Mouse (Mus musculus): ENCODE data around the gene Sycp3. TPM values are rescaled to one million over a fixed set of nuclear protein-coding genes. Genes with fewer than 3 reads are reported as not detected.

Gene Sycp3
- total RNA-seq, 2 experiments from 2014 or later, result not detected

Other genes starting within 250 kb of the Sycp3 start
- 1 to 10 TPM; 3.8 to 3.9 TPM for gene Dram1, start 80.5 kb upstream of the Sycp3 start, total RNA-seq (2021)
- 10 to 100 TPM; 30.5 to 32.2 TPM for gene Gnptab, start 80.4 kb upstream of the Sycp3 start, total RNA-seq (2021)
- gene Chpt1, start 44.5 kb downstream of the Sycp3 start, total RNA-seq (2021), result 100 to 1,000 TPM; 252 to 257 TPM
- gene Mybpc1, start 145.6 kb downstream of the Sycp3 start, total RNA-seq (2021), result under 1 TPM; 0.19 to 0.20 TPM
- under 1 TPM in 1 of 2 experiments, not detected in 1; 0.27 TPM for gene Spic, start 225.4 kb downstream of the Sycp3 start, total RNA-seq (2021)

Data from heart, postnatal 14 days (tissue).